Mouse (Mus musculus) adrenal gland, adult (tissue): ENCODE data around the gene Aldoart2.
"Not testable (repeated sequence)": the region's sequence is repeated elsewhere in the genome, so short reads cannot be mapped to it uniquely, and the experiment has no call there.

Experiments
- DNase-seq, 2 experiments: peaks; one replicate each; pipeline ENCODE4 v3.0.0; 2022 to 2023; ENCODE audit warnings: low spot score in 1 of 2; ENCODE audit not compliant: inconsistent age in 2 of 2

Aldoart2 gene

DNA sequence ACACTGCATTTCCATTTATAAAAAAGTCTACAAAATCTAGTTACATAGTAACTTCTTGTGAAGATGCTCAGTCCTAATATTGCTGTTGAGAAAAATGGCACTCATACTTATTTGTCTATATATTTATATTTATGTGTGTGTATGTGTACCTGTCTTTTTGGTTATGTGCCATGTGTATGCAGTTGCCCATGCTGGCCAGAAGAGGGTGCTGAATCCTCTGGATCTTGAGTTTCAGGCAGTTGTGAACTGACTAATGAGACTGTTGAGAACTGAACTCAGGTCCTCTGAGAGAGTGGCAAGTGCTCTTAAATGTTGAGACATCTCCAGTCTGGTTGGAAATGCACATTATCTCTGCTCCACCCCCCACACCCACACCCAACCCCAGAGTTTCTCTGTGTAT, 8.1 kb downstream of the Aldoart2 start:
- DNase-seq, result no peak

DNA sequence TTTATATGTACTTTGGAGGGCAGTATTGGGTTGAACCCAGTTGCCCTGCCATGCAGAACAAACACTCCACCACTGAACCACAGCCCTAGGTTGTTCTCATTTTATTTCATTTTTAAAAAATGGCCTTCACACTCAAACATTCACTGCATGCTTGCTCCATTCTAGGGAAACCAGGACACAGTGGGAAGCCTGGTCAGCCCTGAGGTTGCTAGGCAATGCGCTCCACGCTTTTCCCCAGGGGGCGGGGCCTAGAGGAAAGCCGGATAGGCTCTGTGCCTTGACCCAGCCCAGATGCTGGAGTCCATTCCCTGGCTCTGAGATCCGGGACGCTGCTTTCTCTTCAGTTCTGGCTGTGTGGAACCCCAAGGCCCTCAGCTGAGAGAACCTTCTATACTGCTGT, 8.8 kb downstream of the Aldoart2 start:
- peak in 1 of 2 experiments; percentile 40 for DNase-seq

DNA sequence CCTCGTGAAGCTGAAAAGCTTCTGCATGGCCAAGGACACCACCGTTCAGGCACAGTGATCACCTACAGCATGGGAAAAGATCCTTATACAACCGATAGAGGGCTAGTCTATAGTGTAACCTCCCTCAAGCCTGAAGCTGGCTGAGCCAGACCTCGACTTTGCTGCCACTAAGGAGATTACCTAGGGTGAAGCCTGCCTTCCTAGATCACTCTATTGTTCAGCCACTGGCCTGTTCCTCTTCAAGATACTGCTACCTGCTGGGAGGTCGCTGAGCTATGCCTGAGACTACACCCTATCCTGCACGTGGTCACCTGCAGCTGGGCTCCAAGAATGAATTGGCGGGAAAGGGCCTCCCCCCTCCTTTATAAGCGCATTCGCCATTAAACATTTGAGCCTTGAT, 21.9 kb downstream of the Aldoart2 start:
- not testable (repeated sequence) for DNase-seq

DNA sequence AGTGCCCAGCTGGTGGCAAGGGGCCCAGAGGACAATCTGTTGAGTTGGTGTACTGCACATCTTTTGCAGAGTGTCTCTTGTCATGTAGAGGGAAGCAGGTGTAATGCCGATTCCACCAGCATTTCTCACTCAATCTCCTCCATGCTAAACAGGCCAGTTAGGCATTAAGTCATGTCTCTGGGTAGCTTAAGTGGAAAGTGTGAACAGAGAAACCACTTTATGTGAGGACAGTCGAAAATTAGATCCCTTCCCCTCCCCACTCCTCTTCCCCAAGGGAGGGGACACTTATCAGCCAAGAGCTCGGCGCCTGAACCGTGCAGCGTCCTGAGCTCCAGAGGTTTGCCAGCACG, 33.5 kb downstream of the Aldoart2 start:
- no peak for DNase-seq

DNA sequence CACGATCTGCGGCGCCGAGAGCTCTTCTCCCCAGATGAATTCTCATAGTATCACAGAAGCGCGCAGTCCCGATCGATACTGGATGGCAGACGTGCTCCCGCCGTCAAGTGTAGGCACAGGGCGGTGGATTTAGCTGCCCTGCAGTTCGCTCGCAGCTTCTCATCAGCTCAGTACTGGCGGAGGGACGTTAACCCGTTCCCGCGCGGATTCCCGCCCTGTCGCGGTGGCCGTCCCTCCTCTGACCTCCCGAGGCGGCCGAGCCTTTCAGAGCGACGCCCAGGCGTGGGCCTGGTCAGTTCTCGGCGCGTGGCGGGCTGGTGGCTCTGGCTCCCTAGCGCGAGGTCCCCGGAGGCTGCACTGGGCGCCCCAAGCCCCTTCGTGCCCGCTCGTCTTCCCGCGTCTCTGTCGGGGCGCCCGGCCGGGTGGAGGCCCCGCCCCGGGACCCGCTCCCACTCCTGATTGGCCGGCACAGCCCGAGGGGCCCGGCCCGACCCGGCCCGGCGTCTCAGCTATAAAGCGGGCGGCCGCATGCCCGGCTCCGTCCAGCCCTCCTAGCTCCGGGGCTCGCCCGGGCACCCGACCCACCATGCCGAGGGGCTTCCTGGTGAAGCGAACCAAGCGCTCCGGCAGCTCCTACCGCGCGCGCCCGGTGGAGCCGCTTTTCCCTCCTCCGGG, 34.0 kb downstream of the Aldoart2 start, which contains the start of gene Insm2:
Gene Insm2, plus strand, starts transcription at position 541 of the 675 bp plus-strand sequence.
- DNase-seq, result peak; percentile 37 to 67

DNA sequence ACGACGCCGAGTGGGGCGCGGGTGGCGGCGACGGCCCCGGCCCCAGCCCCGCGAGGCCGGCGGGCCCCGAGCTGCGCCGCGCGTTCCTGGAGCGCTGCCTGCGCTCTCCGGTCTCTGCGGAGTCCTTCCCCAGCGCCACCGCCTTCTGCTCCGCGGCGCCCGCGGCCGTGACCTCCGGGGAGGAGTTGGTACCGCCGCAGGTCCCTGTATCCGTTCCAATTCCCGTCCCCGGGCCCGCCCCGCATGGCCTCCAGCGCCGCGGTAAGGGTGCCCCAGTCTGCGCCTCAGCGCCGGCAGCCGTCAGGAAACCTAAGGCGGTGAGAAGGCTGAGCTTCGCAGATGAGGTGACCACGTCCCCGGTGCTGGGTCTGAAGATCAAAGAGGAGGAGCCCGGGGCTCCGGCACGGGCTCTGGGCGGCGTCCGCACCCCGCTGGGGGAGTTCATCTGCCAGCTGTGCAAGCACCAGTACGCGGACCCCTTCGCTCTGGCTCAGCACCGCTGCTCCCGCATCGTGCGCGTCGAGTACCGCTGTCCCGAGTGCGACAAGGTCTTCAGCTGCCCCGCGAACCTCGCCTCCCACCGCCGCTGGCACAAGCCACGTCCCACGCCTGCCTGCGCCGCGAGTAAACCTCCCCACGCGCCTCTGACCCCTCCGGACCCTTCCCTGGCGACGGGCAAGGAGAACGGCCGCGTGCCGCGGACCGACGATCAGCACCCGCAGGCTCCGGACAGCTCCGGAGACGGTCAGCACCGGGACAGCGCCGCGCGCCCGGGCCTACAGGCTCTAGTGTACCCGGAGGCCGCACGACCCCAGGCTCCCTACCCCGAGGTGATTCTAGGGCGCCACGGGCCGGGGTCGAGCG, 34.8 kb downstream of the Aldoart2 start:
- peak; percentile 63 to 88 for DNase-seq

DNA sequence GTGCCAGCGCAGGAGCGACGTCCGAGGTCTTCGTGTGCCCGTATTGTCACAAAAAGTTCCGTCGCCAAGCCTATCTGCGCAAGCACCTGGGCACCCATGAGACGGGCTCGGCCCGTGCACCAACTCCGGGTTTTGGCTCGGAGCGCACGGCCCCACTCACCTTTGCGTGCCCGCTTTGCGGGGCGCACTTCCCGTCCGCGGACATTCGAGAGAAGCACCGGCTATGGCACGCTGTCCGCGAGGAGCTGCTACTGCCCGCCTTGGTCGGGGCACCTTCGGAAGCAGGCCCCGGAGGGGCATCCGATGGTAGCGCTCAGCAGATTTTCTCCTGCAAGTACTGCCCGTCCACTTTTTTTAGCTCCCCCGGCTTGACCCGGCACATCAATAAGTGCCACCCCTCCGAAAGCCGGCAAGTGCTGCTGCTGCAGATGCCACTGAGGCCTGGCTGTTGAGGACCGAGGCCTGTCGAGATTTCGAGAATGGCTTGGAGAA, 35.5 kb downstream of the Aldoart2 start:
- DNase-seq, result no peak

DNA sequence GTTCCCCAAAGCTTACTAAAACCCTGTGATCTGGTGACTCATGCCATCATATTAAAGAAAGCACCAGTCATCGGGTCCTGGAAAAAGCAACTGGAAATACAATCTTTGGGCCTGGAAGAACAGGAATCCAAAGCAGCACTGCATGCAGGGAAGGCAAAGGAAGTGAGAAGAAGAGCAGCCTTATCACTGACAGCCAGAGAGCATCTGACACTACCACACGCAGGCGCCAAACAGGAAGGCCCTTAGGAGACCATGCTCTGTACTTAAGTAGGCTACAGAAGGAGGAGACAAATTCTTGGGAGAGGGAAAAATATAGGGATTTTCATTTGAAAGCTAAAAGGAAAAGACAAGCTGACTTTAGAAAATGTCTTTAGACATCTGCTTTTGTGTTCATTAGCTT, 39.4 kb downstream of the Aldoart2 start:
- no peak for DNase-seq

DNA sequence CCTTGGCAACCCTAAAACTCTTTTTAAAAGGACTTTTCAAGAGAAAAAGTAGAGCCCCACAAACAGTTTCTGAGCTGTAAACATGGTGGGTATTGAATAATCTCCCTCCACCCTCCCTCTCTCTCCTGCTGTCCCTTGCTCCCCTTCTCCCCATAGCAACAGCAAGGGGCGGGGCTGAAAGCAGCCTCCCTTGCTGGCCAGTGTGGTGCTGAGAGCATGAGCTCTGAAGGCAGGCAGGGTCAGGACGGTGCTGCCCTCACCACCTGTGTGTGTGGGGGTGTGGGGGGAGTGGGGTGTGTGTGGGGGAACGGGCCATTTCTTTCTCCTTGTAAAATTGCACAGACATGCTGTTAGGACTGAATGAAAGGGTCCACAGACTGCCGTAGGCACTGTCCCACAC, 42.9 kb downstream of the Aldoart2 start:
- DNase-seq, result no peak

DNA sequence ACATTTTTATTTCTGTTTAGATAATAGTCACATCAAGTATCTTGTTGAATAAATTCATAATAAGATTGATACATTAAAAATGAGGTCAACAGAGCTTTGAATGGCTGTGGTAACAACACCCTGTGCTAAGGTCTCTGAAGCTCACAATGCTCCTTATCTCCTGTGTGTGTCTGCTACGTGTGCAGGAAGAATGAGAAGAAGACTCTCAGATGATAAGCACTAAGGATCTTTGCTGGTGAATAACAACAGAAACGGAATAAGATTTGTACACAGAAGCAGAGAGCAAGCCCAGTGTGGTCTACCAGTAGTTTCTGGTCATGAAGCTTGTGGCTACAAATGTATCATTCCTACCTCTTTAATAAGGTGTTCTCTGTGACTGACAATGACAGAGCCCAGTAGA, 45.8 kb downstream of the Aldoart2 start:
- DNase-seq, result no peak
